Mouse (Mus musculus) ES-E14 (cell line): Measurements from ENCODE around the gene Thap8. TPM values are rescaled to one million over a fixed set of nuclear protein-coding genes. Genes with fewer than 3 reads are reported as not detected.

ENCODE experiments used
- DNase-seq: peaks from one replicate; pipeline ENCODE4 v3.0.0-alpha.2; 2013; ENCODE audit warnings: low read depth, low spot score
- H3K27ac ChIP-seq: 2 replicates; pipeline ENCODE4 v1.5.1; 2012; ENCODE audit warnings: low read depth, mild to moderate bottlenecking, low read length, moderate library complexity, mixed read lengths; ENCODE audit not compliant: poor library complexity, insufficient read depth, severe bottlenecking
- H3K36me3 ChIP-seq: 2 replicates; pipeline ENCODE4 v1.6.1; 2012; ENCODE audit warnings: mild to moderate bottlenecking, low read length, moderate library complexity, mixed read lengths; ENCODE audit not compliant: control insufficient read depth, poor library complexity, insufficient read depth, severe bottlenecking
- H3K4me1 ChIP-seq, 2 experiments: fragments of 150-350 bp in 1 of 2; sonication (generic) in 1 of 2; 2 replicates each; pipeline ENCODE4 v1.6.1; 2012; ENCODE audit warnings: low read length in 2 of 2, mild to moderate bottlenecking in 1 of 2, mixed read lengths in 1 of 2; ENCODE audit not compliant: control insufficient read depth in 2 of 2, insufficient read depth in 2 of 2, poor library complexity in 1 of 2
- H3K4me3 ChIP-seq, 2 experiments: fragments of 150-350 bp in 1 of 2; sonication (generic) in 1 of 2; 2 replicates each; pipeline ENCODE4 v1.5.1; 2012; ENCODE audit warnings: low read length in 2 of 2, low read depth in 1 of 2, mild to moderate bottlenecking in 1 of 2, mixed read lengths in 1 of 2; ENCODE audit not compliant: insufficient read depth in 1 of 2, poor library complexity in 1 of 2, severe bottlenecking in 1 of 2
- H3K9ac ChIP-seq: 2 replicates; pipeline ENCODE4 v1.6.1; 2012; ENCODE audit warnings: low read depth, mild to moderate bottlenecking, low read length, mixed read lengths; ENCODE audit not compliant: poor library complexity, insufficient read depth, severe bottlenecking
- H3K9me3 ChIP-seq: fragments of 150-350 bp; sonication (generic); 2 replicates; pipeline ENCODE4 v1.6.1; 2012; ENCODE audit warnings: low read depth, mild to moderate bottlenecking, low read length; ENCODE audit not compliant: control insufficient read depth, insufficient read depth
- CHD2 ChIP-seq: IDR thresholded peaks from 2 replicates; pipeline ENCODE4 v1.6.1; 2014; ENCODE audit warnings: mild to moderate bottlenecking, low read depth, low read length, inconsistent platforms
- HCFC1 ChIP-seq: IDR thresholded peaks from 2 replicates; pipeline ENCODE4 v1.6.1; 2012; ENCODE audit warnings: low read length, inconsistent platforms, borderline replicate concordance; ENCODE audit not compliant: insufficient read depth
- MAFK ChIP-seq: IDR thresholded peaks from 2 replicates; pipeline ENCODE4 v1.6.1; 2014; ENCODE audit warnings: mild to moderate bottlenecking, low read depth, low read length, inconsistent platforms; ENCODE audit not compliant: insufficient read depth
- ZC3H11A ChIP-seq: IDR thresholded peaks from 2 replicates; pipeline ENCODE4 v1.6.1; 2012; ENCODE audit warnings: low read depth, mild to moderate bottlenecking, inconsistent platforms, low read length, borderline replicate concordance
- ZNF384 ChIP-seq: IDR thresholded peaks from 2 replicates; pipeline ENCODE4 v1.6.1; 2012; ENCODE audit warnings: low read depth, low read length, inconsistent platforms
- in situ Hi-C, 2 experiments: fragments of 600-800 bp; cut with MboI; formaldehyde crosslinking; loops; one replicate each; pipeline ENCODE4 v1.15.1; 2025; ENCODE audit warnings: low sequenced_read_pairs in 2 of 2, inconsistent platforms in 1 of 2; ENCODE audit not compliant: unreplicated experiment in 2 of 2
- total RNA-seq: library from RNA; depleted of rRNA; stranded (reverse); fragments of 300-350 nt; gene quantifications from 2 replicates; pipeline ENCODE4 v1.2.3, GENCODE M21; 2012

Thap8 gene
- total RNA-seq, 1 experiment, result 1.2 TPM

DNA sequence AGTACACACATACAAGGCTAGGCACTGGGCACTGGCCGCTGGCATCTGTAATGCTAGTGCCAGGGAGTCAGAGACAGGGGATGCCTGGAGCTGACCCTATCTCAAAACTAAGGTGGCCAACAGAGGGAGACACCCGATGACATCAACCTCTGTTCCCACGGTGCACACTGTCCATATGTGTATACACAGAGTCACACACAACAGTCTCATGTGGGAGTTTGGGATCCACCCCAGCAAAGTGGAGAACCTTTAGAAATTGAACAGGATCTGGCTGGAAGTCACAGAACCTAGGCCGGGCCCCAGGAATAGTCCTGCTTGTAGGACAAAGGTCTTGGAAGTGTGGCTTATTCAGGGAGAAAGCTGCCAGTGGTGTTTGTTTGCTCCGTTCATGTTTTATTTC, 14.4 kb downstream of the Thap8 start:
- no peak for TF ChIP-seq ZC3H11A
- TF ChIP-seq ZNF384, result no peak
- TF ChIP-seq HCFC1, result no peak
- no peak for TF ChIP-seq MAFK
- TF ChIP-seq CHD2, result no peak
- in situ Hi-C loops, result no loop called here
- H3K9ac ChIP-seq, result no peak overlapping the region
- H3K27ac ChIP-seq, result no peak overlapping the region
- H3K4me3 ChIP-seq, result no peak overlapping the region
- no peak for DNase-seq
- H3K36me3 ChIP-seq, result no peaks in the 10 kb centered on the region
- no peaks in the 10 kb centered on the region for H3K9me3 ChIP-seq
- H3K4me1 ChIP-seq, result peaks cover 0 to 7% of the 10 kb centered on the region in 2 experiments; a peak in 1 of 4 replicates

DNA sequence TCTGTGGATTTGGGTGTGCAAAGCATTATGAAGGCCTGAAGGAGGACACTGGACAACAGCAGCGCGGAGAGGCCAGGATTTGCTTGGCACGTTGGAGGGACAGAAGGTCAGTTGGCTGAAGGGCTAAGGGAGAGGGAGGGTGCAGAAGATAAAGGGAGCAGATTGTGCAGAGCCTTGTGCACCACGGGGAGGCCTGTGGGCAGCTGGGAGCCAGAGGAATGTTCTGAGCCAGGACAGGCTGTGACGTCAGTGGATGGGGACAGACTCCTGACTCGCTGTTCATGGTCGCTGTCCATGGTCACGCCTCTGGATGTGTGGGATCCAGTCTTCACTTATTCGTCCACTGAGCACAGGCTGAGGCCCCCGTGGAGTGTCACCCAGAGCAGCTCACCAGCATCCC, 15.2 kb downstream of the Thap8 start:
- H3K9ac ChIP-seq, result no peak overlapping the region
- no peak overlapping the region for H3K4me3 ChIP-seq
- H3K9me3 ChIP-seq, result no peaks in the 10 kb centered on the region
- H3K4me1 ChIP-seq, result peaks cover 0 to 5% of the 10 kb centered on the region in 2 experiments; a peak in 1 of 4 replicates
- in situ Hi-C loops, result no loop called here
- H3K36me3 ChIP-seq, result no peaks in the 10 kb centered on the region
- no peak for TF ChIP-seq ZNF384
- TF ChIP-seq CHD2, result no peak
- no peak for DNase-seq
- H3K27ac ChIP-seq, result no peak overlapping the region

DNA sequence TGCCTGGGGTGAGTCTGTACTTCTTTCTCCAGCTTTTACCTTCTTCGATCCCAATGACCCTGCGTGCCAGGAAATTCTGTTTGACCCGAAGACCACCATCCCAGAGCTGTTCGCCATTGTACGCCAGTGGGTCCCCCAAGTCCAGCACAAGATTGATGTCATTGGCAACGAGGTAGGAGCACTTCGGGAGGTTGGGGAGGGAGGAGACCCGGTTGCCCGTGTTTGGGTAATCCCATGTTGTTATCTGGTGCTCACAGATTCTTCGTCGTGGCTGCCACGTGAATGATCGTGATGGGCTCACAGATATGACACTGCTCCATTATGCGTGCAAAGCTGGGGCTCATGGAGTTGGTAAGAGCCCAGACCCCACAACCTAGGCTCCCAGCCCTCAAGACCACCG, 16.9 kb downstream of the Thap8 start:
- in situ Hi-C loops, result no loop called here
- no peak for DNase-seq
- H3K36me3 ChIP-seq, result no peaks in the 10 kb centered on the region
- H3K4me1 ChIP-seq, result 0 out of 4 replicates have a peak, but pooled peaks cover 0 to 2% of the 10 kb centered on the region in 2 experiments
- no peak overlapping the region; a peak in 1 of 4 replicates for H3K4me3 ChIP-seq
- no peaks in the 10 kb centered on the region for H3K9me3 ChIP-seq
- H3K27ac ChIP-seq, result no peak overlapping the region
- no peak overlapping the region for H3K9ac ChIP-seq
- TF ChIP-seq ZC3H11A, result no peak
- TF ChIP-seq HCFC1, result no peak
- no peak for TF ChIP-seq CHD2
- TF ChIP-seq ZNF384, result no peak
- no peak for TF ChIP-seq MAFK

DNA sequence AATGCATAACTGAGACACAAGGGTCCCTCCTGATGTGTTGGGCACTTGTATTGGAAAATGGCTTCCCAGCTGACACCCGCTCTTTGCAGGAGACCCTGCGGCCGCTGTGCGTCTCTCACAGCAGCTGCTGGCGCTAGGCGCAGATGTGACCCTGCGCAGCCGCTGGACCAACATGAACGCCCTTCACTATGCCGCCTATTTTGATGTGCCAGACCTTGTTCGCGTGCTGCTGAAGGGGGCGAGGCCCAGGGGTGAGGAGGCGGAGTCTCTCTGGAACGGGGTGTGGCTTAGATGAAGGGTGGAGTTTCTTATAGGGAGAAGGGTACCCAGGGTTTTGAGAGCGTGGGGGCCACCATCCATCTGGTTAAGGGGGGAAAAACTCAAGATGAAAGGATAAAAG, 17.4 kb downstream of the Thap8 start:
- no peak for DNase-seq
- no peak for TF ChIP-seq HCFC1
- TF ChIP-seq ZNF384, result no peak
- TF ChIP-seq CHD2, result no peak
- TF ChIP-seq ZC3H11A, result no peak
- no peak for TF ChIP-seq MAFK
- Histone ChIP-seq H3K36me3 (peaks cover 3% of the 10 kb centered on the region; the same call in 1 of the 2 replicates), H3K4me3 (peak overlapping the region in 1 of 2 experiments; percentile 53; a peak in 1 of 4 replicates), H3K9ac (no peak overlapping the region), H3K9me3 (no peaks in the 10 kb centered on the region), H3K27ac (no peak overlapping the region), H3K4me1 (no peaks in the 10 kb centered on the region)
- in situ Hi-C loops, result no loop called here

DNA sequence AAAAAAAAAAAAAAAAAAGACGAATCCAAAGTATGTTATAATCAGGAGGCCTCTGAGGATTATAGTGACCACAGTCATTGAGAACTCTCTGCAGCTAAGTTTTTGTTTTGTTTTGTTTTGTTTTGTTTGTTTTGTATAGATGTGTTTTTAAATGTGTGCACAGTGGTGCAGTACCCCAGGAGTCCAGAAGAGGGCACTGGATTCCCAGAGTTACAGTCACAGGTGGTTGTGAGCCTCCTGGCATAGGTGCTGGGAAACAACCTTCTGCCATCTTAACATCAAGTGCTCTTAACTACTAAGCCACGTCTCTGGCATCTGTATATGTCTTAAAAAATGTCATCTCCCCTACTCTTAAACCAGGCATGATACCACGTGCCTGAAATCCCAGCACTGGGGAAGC, 21.0 kb downstream of the Thap8 start:
- in situ Hi-C loops, result no loop called here
- Histone ChIP-seq H3K4me3 (no peak overlapping the region), H3K9ac (no peak overlapping the region), H3K27ac (no peak overlapping the region), H3K36me3 (peaks cover 6% of the 10 kb centered on the region; the same call in 1 of the 2 replicates), H3K4me1 (no peaks in the 10 kb centered on the region), H3K9me3 (no peaks in the 10 kb centered on the region)
- TF ChIP-seq CHD2 (no peak), ZC3H11A (no peak), MAFK (no peak), ZNF384 (no peak), HCFC1 (no peak)
- DNase-seq, result no peak
